Mouse (Mus musculus): ENCODE results near the gene Shc3. TPM values are rescaled to one million over a fixed set of nuclear protein-coding genes. Genes with fewer than 3 reads are reported as not detected.

Shc3 gene
- total RNA-seq (2023), result not detected

DNA sequence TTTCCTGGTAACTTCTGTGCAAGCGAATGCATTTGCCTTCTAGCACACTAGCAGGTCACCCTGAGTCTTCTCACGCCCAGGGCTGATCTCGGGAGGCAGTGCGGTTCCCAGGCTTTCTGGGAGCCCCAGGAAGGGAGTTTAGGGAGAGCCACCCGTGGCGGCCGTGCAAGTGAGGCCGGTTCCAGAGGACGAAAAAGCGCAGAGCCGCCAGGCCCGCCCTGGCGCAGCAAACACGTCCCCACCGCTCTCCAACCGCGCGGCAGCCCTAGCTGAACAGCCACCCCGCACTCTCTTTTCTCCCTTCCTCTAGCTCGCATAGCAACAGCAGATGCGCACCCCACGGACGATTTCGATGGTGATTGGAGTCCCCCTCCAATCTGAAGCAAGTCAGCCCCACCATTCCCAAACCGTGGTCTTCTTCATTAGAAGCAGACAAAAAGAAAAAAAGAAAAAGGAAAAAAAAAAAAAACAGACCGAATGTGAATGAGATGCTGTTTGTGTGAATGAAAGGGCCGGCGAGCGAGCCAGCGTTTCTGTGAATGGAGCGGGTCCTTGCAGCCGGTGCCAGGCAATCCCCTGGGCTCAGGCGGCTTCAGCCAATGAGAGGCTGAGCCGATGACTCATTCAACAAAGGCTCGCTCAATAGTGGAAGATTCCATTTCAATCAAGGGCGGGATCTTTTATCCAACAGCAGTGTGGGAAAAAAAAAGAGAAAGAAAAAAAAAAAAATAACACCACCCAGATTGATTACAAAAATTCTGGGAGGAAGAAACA is at the start of gene Shc3:
Gene Shc3 (minus strand): TSS at position 509 of the 774 bp plus-strand sequence.

DNA sequence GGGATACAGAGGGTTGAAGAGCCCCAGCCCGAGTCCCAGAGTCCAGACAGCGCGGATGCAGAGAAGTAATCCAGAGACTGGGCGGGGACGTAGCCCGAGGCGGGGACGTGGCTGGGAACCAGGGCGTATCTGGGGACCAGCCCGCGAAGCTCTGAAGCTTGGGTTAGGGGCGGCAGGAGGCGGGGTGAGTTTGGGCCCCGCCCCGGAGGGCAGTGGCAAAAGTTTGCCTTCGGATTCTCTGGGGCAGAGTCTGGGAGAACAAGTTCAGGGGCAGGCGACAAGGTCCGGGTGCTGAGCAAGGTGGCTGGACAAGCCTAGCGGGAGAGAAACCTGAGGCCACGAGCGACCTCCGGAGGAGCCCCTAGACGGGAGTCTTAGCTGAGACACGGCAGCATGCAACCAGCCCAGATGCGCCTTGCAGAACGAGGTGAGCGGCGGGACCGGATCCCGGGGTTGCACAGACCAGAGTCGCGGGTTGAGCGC is 160.7 kb downstream of the Shc3 start, which contains the start of gene S1pr3:
Gene S1pr3 (plus strand): TSS at position 121 of the 483 bp plus-strand sequence.

Other genes starting within 250 kb of the Shc3 start
- gene S1pr3, start 160.8 kb downstream of the Shc3 start, total RNA-seq (2023), result 1 to 10 TPM; 1.8 to 2.2 TPM
- 100 to 1,000 TPM; 102 to 110 TPM for gene Cks2, start 75.8 kb upstream of the Shc3 start, total RNA-seq (2023)
- 10 to 100 TPM; 25.9 to 28.6 TPM for gene Secisbp2, start 82.3 kb upstream of the Shc3 start, total RNA-seq (2023)
- gene Sema4d, start 224.3 kb upstream of the Shc3 start, total RNA-seq (2023), result 100 to 1,000 TPM; 142 to 167 TPM